Mouse (Mus musculus): ENCODE data around the gene Pla2g2e. TPM values are rescaled to one million over a fixed set of nuclear protein-coding genes. Genes with fewer than 3 reads are reported as not detected.
A peak's percentile ranks its signal among the peaks of the same experiment; 100 is the strongest.

Gene Pla2g2e
- polyA plus RNA-seq, 1 experiment from 2014 or later, result not detected

GRCm38 (mm10) chr4:138899361-138899760 lies 21.6 kb downstream of the Pla2g2e start:
- TF ChIP-seq CTCF (IDR thresholded peaks at IDR 0.05; ENCODE audit: low read depth), result no peak
- no peaks in the 10 kb centered on the region for H3K4me1 ChIP-seq (ENCODE audit: insufficient read depth)
- H3K9ac ChIP-seq, result no peak overlapping the region
- H3K27ac ChIP-seq (ENCODE audit: low read depth), result no peak overlapping the region
- no peaks in the 10 kb centered on the region for H3K9me3 ChIP-seq (ENCODE audit: low read depth, low read length)
- WGBS, result 67% methylated on average over 7 of the region's 7 CpGs
- no peak for DNase-seq
- H3K4me3 ChIP-seq (ENCODE audit: low read depth, low read length), result no peak overlapping the region
- H3K4me2 ChIP-seq, result no peak overlapping the region
- no peak for ATAC-seq (ENCODE audit: insufficient read depth)
- H3K27me3 ChIP-seq (ENCODE audit: insufficient read depth, low read length), result no peaks in the 10 kb centered on the region
- H3K36me3 ChIP-seq (ENCODE audit: insufficient read depth), result peaks cover 58% of the 10 kb centered on the region

GRCm38 (mm10) chr4:138905624-138906337 lies 28.0 kb downstream of the Pla2g2e start:
- Histone ChIP-seq H3K4me1 (ENCODE audit: insufficient read depth) (no peaks in the 10 kb centered on the region), H3K36me3 (ENCODE audit: insufficient read depth) (peaks cover 66% of the 10 kb centered on the region), H3K4me2 (no peak overlapping the region), H3K27ac (ENCODE audit: low read depth) (no peak overlapping the region), H3K9ac (no peak overlapping the region), H3K27me3 (ENCODE audit: insufficient read depth, low read length) (no peaks in the 10 kb centered on the region), H3K9me3 (ENCODE audit: low read depth, low read length) (no peaks in the 10 kb centered on the region), H3K4me3 (ENCODE audit: low read depth, low read length) (no peak overlapping the region)
- no peak for TF ChIP-seq CTCF (IDR thresholded peaks at IDR 0.05; ENCODE audit: low read depth)
- 94% methylated on average over 18 of the region's 18 CpGs for WGBS
- ATAC-seq (ENCODE audit: insufficient read depth) (no peak), DNase-seq (no peak)

- peak; percentile 66 for ATAC-seq (ENCODE audit: insufficient read depth)
- no peak overlapping the region for H3K27ac ChIP-seq (ENCODE audit: low read depth)
Observed at GRCm38 (mm10) chr4:138913141-138913787, 35.5 kb downstream of the Pla2g2e start.

GRCm38 (mm10) chr4:138913797-138914196 lies 36.1 kb downstream of the Pla2g2e start, which contains the start of gene Otud3:
Otud3 (minus strand) TSS chr4:138913945.
- DNase-seq (peak; percentile 97), ATAC-seq (ENCODE audit: insufficient read depth) (peak; percentile 93)
- WGBS, result under 1% methylated on average over 39 of the region's 39 CpGs
- Histone ChIP-seq H3K27ac (ENCODE audit: low read depth) (no peak within 1 kb of the TSS), H3K4me3 (ENCODE audit: low read depth, low read length) (peak within 1 kb of the TSS; percentile 89), H3K36me3 (ENCODE audit: insufficient read depth) (0 out of 2 replicates have a peak, but pooled peaks cover 4% of the 10 kb centered on the region), H3K27me3 (ENCODE audit: insufficient read depth, low read length) (no peaks in the 10 kb centered on the region), H3K9ac (peak within 1 kb of the TSS; percentile 77), H3K4me2 (peak within 1 kb of the TSS; percentile 85), H3K4me1 (ENCODE audit: insufficient read depth) (no peaks in the 10 kb centered on the region), H3K9me3 (ENCODE audit: low read depth, low read length) (no peaks in the 10 kb centered on the region)
- peak; percentile 76 for TF ChIP-seq CTCF (IDR thresholded peaks at IDR 0.05; ENCODE audit: low read depth)

More at GRCm38 (mm10) chr4:138913141-138913787, 35.5 kb downstream of the Pla2g2e start:
- WGBS, result under 1% methylated on average over 52 of the region's 52 CpGs
- H3K36me3 ChIP-seq (ENCODE audit: insufficient read depth), result peaks cover 7% of the 10 kb centered on the region; the same call in 1 of the 2 replicates
- peak overlapping the region; percentile 77 for H3K9ac ChIP-seq
- H3K4me1 ChIP-seq (ENCODE audit: insufficient read depth), result no peaks in the 10 kb centered on the region
- H3K27me3 ChIP-seq (ENCODE audit: insufficient read depth, low read length), result no peaks in the 10 kb centered on the region
- no peak for TF ChIP-seq CTCF (IDR thresholded peaks at IDR 0.05; ENCODE audit: low read depth)
- peak overlapping the region; percentile 85 for H3K4me2 ChIP-seq
- H3K4me3 ChIP-seq (ENCODE audit: low read depth, low read length), result peak overlapping the region; percentile 89
- peak; percentile 26 for DNase-seq
- no peaks in the 10 kb centered on the region for H3K9me3 ChIP-seq (ENCODE audit: low read depth, low read length)

- TF ChIP-seq CTCF (IDR thresholded peaks at IDR 0.05; ENCODE audit: low read depth), result peak; percentile 39
- ATAC-seq (ENCODE audit: insufficient read depth), result no peak
- H3K9ac ChIP-seq, result no peak overlapping the region
- no peaks in the 10 kb centered on the region for H3K27me3 ChIP-seq (ENCODE audit: insufficient read depth, low read length)
- H3K4me1 ChIP-seq (ENCODE audit: insufficient read depth), result no peaks in the 10 kb centered on the region
- no peaks in the 10 kb centered on the region for H3K36me3 ChIP-seq (ENCODE audit: insufficient read depth)
- 80% methylated on average over 9 of the region's 9 CpGs for WGBS
- no peak overlapping the region for H3K4me3 ChIP-seq (ENCODE audit: low read depth, low read length)
- no peaks in the 10 kb centered on the region for H3K9me3 ChIP-seq (ENCODE audit: low read depth, low read length)
- no peak overlapping the region for H3K27ac ChIP-seq (ENCODE audit: low read depth)
- no peak for DNase-seq
- H3K4me2 ChIP-seq, result no peak overlapping the region
Observed at GRCm38 (mm10) chr4:138917282-138917681, 39.5 kb downstream of the Pla2g2e start.

- no peak overlapping the region for H3K9ac ChIP-seq
- no peak for TF ChIP-seq CTCF (IDR thresholded peaks at IDR 0.05; ENCODE audit: low read depth)
- no peak for DNase-seq
- H3K36me3 ChIP-seq (ENCODE audit: insufficient read depth), result no peaks in the 10 kb centered on the region
- 36% methylated on average over 20 of the region's 20 CpGs for WGBS
- H3K4me2 ChIP-seq, result peak overlapping the region; percentile 49
- no peak overlapping the region for H3K4me3 ChIP-seq (ENCODE audit: low read depth, low read length)
- no peak for ATAC-seq (ENCODE audit: insufficient read depth)
- H3K27ac ChIP-seq (ENCODE audit: low read depth), result no peak overlapping the region
- no peaks in the 10 kb centered on the region for H3K9me3 ChIP-seq (ENCODE audit: low read depth, low read length)
- no peaks in the 10 kb centered on the region for H3K27me3 ChIP-seq (ENCODE audit: insufficient read depth, low read length)
- no peaks in the 10 kb centered on the region for H3K4me1 ChIP-seq (ENCODE audit: insufficient read depth)
Observed at GRCm38 (mm10) chr4:138921254-138922130, 43.8 kb downstream of the Pla2g2e start.
